Mouse (Mus musculus) ES-E14 (cell line): ENCODE measurements at regions not wholly inside any gene's neighbourhood (a gene's known extent, or its start where the extent isn't known, plus 50 kb on each side); places are given as distances from the start of the nearest gene placed in this dataset.

Experiments
- DNase-seq: peaks from one replicate; pipeline ENCODE4 v3.0.0-alpha.2; 2013; ENCODE audit warnings: low read depth, low spot score
- H3K27ac ChIP-seq: 2 replicates; pipeline ENCODE4 v1.5.1; 2012; ENCODE audit warnings: low read depth, mild to moderate bottlenecking, low read length, moderate library complexity, mixed read lengths; ENCODE audit not compliant: poor library complexity, insufficient read depth, severe bottlenecking
- H3K36me3 ChIP-seq: 2 replicates; pipeline ENCODE4 v1.6.1; 2012; ENCODE audit warnings: mild to moderate bottlenecking, low read length, moderate library complexity, mixed read lengths; ENCODE audit not compliant: control insufficient read depth, poor library complexity, insufficient read depth, severe bottlenecking
- H3K4me1 ChIP-seq, 2 experiments: fragments of 150-350 bp in 1 of 2; sonication (generic) in 1 of 2; 2 replicates each; pipeline ENCODE4 v1.6.1; 2012; ENCODE audit warnings: low read length in 2 of 2, mild to moderate bottlenecking in 1 of 2, mixed read lengths in 1 of 2; ENCODE audit not compliant: control insufficient read depth in 2 of 2, insufficient read depth in 2 of 2, poor library complexity in 1 of 2
- H3K4me3 ChIP-seq, 2 experiments: fragments of 150-350 bp in 1 of 2; sonication (generic) in 1 of 2; 2 replicates each; pipeline ENCODE4 v1.5.1; 2012; ENCODE audit warnings: low read length in 2 of 2, low read depth in 1 of 2, mild to moderate bottlenecking in 1 of 2, mixed read lengths in 1 of 2; ENCODE audit not compliant: insufficient read depth in 1 of 2, poor library complexity in 1 of 2, severe bottlenecking in 1 of 2
- H3K9ac ChIP-seq: 2 replicates; pipeline ENCODE4 v1.6.1; 2012; ENCODE audit warnings: low read depth, mild to moderate bottlenecking, low read length, mixed read lengths; ENCODE audit not compliant: poor library complexity, insufficient read depth, severe bottlenecking
- H3K9me3 ChIP-seq: fragments of 150-350 bp; sonication (generic); 2 replicates; pipeline ENCODE4 v1.6.1; 2012; ENCODE audit warnings: low read depth, mild to moderate bottlenecking, low read length; ENCODE audit not compliant: control insufficient read depth, insufficient read depth
- CHD2 ChIP-seq: IDR thresholded peaks from 2 replicates; pipeline ENCODE4 v1.6.1; 2014; ENCODE audit warnings: mild to moderate bottlenecking, low read depth, low read length, inconsistent platforms
- HCFC1 ChIP-seq: IDR thresholded peaks from 2 replicates; pipeline ENCODE4 v1.6.1; 2012; ENCODE audit warnings: low read length, inconsistent platforms, borderline replicate concordance; ENCODE audit not compliant: insufficient read depth
- MAFK ChIP-seq: IDR thresholded peaks from 2 replicates; pipeline ENCODE4 v1.6.1; 2014; ENCODE audit warnings: mild to moderate bottlenecking, low read depth, low read length, inconsistent platforms; ENCODE audit not compliant: insufficient read depth
- ZC3H11A ChIP-seq: IDR thresholded peaks from 2 replicates; pipeline ENCODE4 v1.6.1; 2012; ENCODE audit warnings: low read depth, mild to moderate bottlenecking, inconsistent platforms, low read length, borderline replicate concordance
- ZNF384 ChIP-seq: IDR thresholded peaks from 2 replicates; pipeline ENCODE4 v1.6.1; 2012; ENCODE audit warnings: low read depth, low read length, inconsistent platforms
- in situ Hi-C, 2 experiments: fragments of 600-800 bp; cut with MboI; formaldehyde crosslinking; loops; one replicate each; pipeline ENCODE4 v1.15.1; 2025; ENCODE audit warnings: low sequenced_read_pairs in 2 of 2, inconsistent platforms in 1 of 2; ENCODE audit not compliant: unreplicated experiment in 2 of 2

- Histone ChIP-seq H3K4me1 (no peaks in the 10 kb centered on the region), H3K4me3 (no peak overlapping the region), H3K9ac (no peak overlapping the region), H3K9me3 (no peaks in the 10 kb centered on the region), H3K36me3 (no peaks in the 10 kb centered on the region), H3K27ac (no peak overlapping the region)
- DNase-seq = no peak
- in situ Hi-C loops = no loop called here
- 0 out of 2 replicates have a peak, but pooled peaks have one; percentile 38 for TF ChIP-seq ZC3H11A
- TF ChIP-seq ZNF384 = no peak
These were observed 98.8 kb upstream of the Tbx3 start for GRCm38 (mm10) chr5:119571644-119572043.

GRCm38 (mm10) chr5:119575124-119575523, 95.3 kb upstream of the Tbx3 start:
- Histone ChIP-seq H3K9ac (no peak overlapping the region), H3K27ac (no peak overlapping the region)
- TF ChIP-seq HCFC1 (no peak), MAFK (no peak), CHD2 (no peak), ZC3H11A (no peak), ZNF384 (no peak)

GRCm38 (mm10) chr5:119579288-119579687, 91.2 kb upstream of the Tbx3 start:
- H3K9me3 ChIP-seq = no peaks in the 10 kb centered on the region
- no peak for TF ChIP-seq HCFC1
- TF ChIP-seq CHD2 = no peak
- no peak for TF ChIP-seq ZNF384
- no peak for TF ChIP-seq MAFK
- TF ChIP-seq ZC3H11A = no peak
- no peak overlapping the region for H3K9ac ChIP-seq
- H3K27ac ChIP-seq = peak overlapping the region; percentile 48
- H3K4me1 ChIP-seq = peaks cover 2 to 8% of the 10 kb centered on the region in 2 experiments; a peak in 3 of 4 replicates
- no peaks in the 10 kb centered on the region for H3K36me3 ChIP-seq
- no peak overlapping the region for H3K4me3 ChIP-seq
- in situ Hi-C loops = no loop called here
- no peak for DNase-seq

More at GRCm38 (mm10) chr5:119575124-119575523, 95.3 kb upstream of the Tbx3 start:
- Histone ChIP-seq H3K4me1 (peaks cover 0 to 2% of the 10 kb centered on the region in 2 experiments; a peak in 2 of 4 replicates), H3K9me3 (no peaks in the 10 kb centered on the region), H3K4me3 (no peak overlapping the region), H3K36me3 (no peaks in the 10 kb centered on the region)
- in situ Hi-C loops = no loop called here
- no peak for DNase-seq

GRCm38 (mm10) chr5:119579806-119580205, 90.7 kb upstream of the Tbx3 start:
- H3K9me3 ChIP-seq = no peaks in the 10 kb centered on the region
- H3K27ac ChIP-seq = peak overlapping the region; percentile 27; the same call in 1 of the 2 replicates
- H3K9ac ChIP-seq = no peak overlapping the region
- no peak overlapping the region for H3K4me3 ChIP-seq
- peaks cover 2 to 13% of the 10 kb centered on the region in 2 experiments; a peak in 3 of 4 replicates for H3K4me1 ChIP-seq
- no peaks in the 10 kb centered on the region for H3K36me3 ChIP-seq
- no peak for TF ChIP-seq MAFK
- in situ Hi-C loops = no loop called here
- no peak for DNase-seq

- Histone ChIP-seq H3K9me3 (no peaks in the 10 kb centered on the region), H3K36me3 (no peaks in the 10 kb centered on the region), H3K27ac (peak overlapping the region; percentile 47; the same call in 1 of the 2 replicates), H3K4me1 (peaks cover 2 to 14% of the 10 kb centered on the region in 2 experiments; a peak in 3 of 4 replicates), H3K9ac (no peak overlapping the region), H3K4me3 (no peak overlapping the region)
- TF ChIP-seq ZNF384 = no peak
- TF ChIP-seq CHD2 = no peak
- no peak for TF ChIP-seq HCFC1
- TF ChIP-seq ZC3H11A = no peak
- no peak for TF ChIP-seq MAFK
- no peak for DNase-seq
- in situ Hi-C loops = no loop called here
These were observed 90.1 kb upstream of the Tbx3 start for GRCm38 (mm10) chr5:119580395-119580794.
